Mouse (Mus musculus): ENCODE results near the gene Rsbn1.

DNA sequence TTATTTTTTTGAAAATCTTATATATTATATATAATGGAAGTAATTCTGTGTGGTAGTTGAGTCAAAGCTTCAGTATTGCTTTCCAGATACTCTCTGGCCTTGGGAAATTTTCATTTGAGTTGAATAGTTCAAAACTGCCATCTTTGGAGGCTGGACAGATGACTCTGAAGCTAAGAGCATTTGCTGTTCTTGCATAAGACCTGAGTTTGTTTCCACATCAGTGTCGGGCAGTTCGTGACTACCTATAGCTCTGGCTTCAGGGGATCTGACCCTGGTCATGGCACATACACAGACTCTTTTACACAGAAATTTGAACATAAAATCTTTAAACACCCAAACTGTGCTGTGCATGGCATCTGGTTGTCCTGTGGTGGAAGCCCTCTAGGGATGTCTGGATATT lies 71.3 kb downstream of the Rsbn1 start:
- no peak for TF ChIP-seq FLI1 (IDR thresholded peaks at IDR 0.05; ENCODE audit: low read length)
- no peak for TF ChIP-seq GATA1 (IDR thresholded peaks at IDR 0.05; ENCODE audit: borderline replicate concordance, low read length)

Measured in megakaryocyte, embryonic 14.5 days (primary cell).